Mouse (Mus musculus) heart, postnatal 0 days (tissue): ENCODE data around the gene E130208F15Rik.

Source experiments
- CTCF ChIP-seq: IDR thresholded peaks from 2 replicates; pipeline ENCODE4 v1.5.1; 2016; ENCODE audit warnings: antibody characterized with exemption, control low read depth, low read depth
- EP300 ChIP-seq: IDR thresholded peaks from 2 replicates; pipeline ENCODE4 v1.6.1; 2016; ENCODE audit warnings: antibody characterized with exemption, low read depth

- TF ChIP-seq CTCF (no peak), EP300 (no peak)
Observed at GRCm38 (mm10) chr7:30274383-30274782, 47.2 kb upstream of the E130208F15Rik start.
